Mouse (Mus musculus) heart, postnatal 0 days (tissue): ENCODE results near the gene Olfr1395.

Experiments used
- CTCF ChIP-seq: IDR thresholded peaks from 2 replicates; pipeline ENCODE4 v1.5.1; 2016; ENCODE audit warnings: antibody characterized with exemption, control low read depth, low read depth
- EP300 ChIP-seq: IDR thresholded peaks from 2 replicates; pipeline ENCODE4 v1.6.1; 2016; ENCODE audit warnings: antibody characterized with exemption, low read depth

GRCm38 (mm10) chr11:49105752-49106151 is 36.3 kb upstream of the Olfr1395 start:
- TF ChIP-seq CTCF (no peak), EP300 (no peak)
